Mouse (Mus musculus) liver, embryonic 14.5 days (tissue): ENCODE results near the gene Map7. TPM values are rescaled to one million over a fixed set of nuclear protein-coding genes. Genes with fewer than 3 reads are reported as not detected.

Experiments used
- ATAC-seq: fragments of 200-750 bp; cut with Nextera tagmentation; 2 replicates; pipeline ENCODE4 v1.8.0; 2017; ENCODE audit warnings: moderate number of reproducible peaks, mild to moderate bottlenecking, moderate library complexity; ENCODE audit not compliant: insufficient read depth
- DNase-seq, 3 experiments: peaks; one replicate each; pipeline ENCODE4 v3.0.0-alpha.2; 2012 to 2013; ENCODE audit warnings: low read depth in 3 of 3, low spot score in 3 of 3
- H3K27ac ChIP-seq: fragments of 300-500 bp; sonication (generic); 2 replicates; pipeline ENCODE4 v1.5.1; 2014; ENCODE audit warnings: moderate library complexity, mild to moderate bottlenecking, control low read depth, inconsistent platforms
- H3K27me3 ChIP-seq: fragments of 300-500 bp; sonication (generic); 2 replicates; pipeline ENCODE4 v1.6.1; 2014; ENCODE audit warnings: mild to moderate bottlenecking, low read length, moderate library complexity; ENCODE audit not compliant: control insufficient read depth, insufficient read depth
- H3K36me3 ChIP-seq: fragments of 300-500 bp; sonication (generic); replicated peaks from 2 replicates; pipeline ENCODE4 v1.6.1; 2014; ENCODE audit warnings: low read depth; ENCODE audit not compliant: control insufficient read depth, insufficient read depth
- H3K4me1 ChIP-seq, 2 experiments: fragments of 200-500 bp in 1 of 2; fragments of 300-500 bp in 1 of 2; sonication (generic) in 1 of 2; replicated peaks; 2 replicates each; pipeline ENCODE4 v1.6.1; 2012 to 2014; ENCODE audit warnings: antibody characterized with exemption in 1 of 2, inconsistent platforms in 1 of 2, low read length in 1 of 2; ENCODE audit not compliant: control insufficient read depth in 2 of 2, insufficient read depth in 2 of 2
- H3K4me2 ChIP-seq: fragments of 300-500 bp; sonication (generic); 2 replicates; pipeline ENCODE4 v1.6.1; 2014; ENCODE audit warnings: low read depth, mild to moderate bottlenecking, control low read depth, moderate library complexity
- H3K4me3 ChIP-seq, 2 experiments: fragments of 200-500 bp in 1 of 2; fragments of 300-500 bp in 1 of 2; sonication (generic) in 1 of 2; 2 replicates each; pipeline ENCODE4 v1.5.1; 2012 to 2014; ENCODE audit warnings: low read depth in 2 of 2, low read length in 2 of 2, mild to moderate bottlenecking in 2 of 2, control low read depth in 1 of 2, inconsistent platforms in 1 of 2, moderate library complexity in 1 of 2; ENCODE audit not compliant: insufficient read depth in 1 of 2
- H3K9ac ChIP-seq: fragments of 300-500 bp; sonication (generic); replicated peaks from 2 replicates; pipeline ENCODE4 v1.6.1; 2014; ENCODE audit warnings: mild to moderate bottlenecking, control low read depth, moderate library complexity
- H3K9me3 ChIP-seq: fragments of 300-500 bp; sonication (generic); 2 replicates; pipeline ENCODE4 v1.6.1; 2016; ENCODE audit warnings: low read length, mixed read lengths; ENCODE audit not compliant: control insufficient read depth
- CTCF ChIP-seq: IDR thresholded peaks from 2 replicates; pipeline ENCODE4 v1.5.1; 2016; ENCODE audit warnings: antibody characterized with exemption, low read depth, control low read depth
- EP300 ChIP-seq: IDR thresholded peaks from 2 replicates; pipeline ENCODE4 v1.6.1; 2016; ENCODE audit warnings: antibody characterized with exemption, low read depth
- WGBS: fragments of 180-500 bp; shearing (Covaris S2); extraction: QIAGEN DNeasy Blood & Tissue Kit; methylation state at CpG from one replicate; pipeline ENCODE4 v1.1.7; 2014; ENCODE audit not compliant: insufficient replicate concordance; 5-methylcytosine and 5-hydroxymethylcytosine counted together
- polyA plus RNA-seq, 2 experiments: library from polyadenylated mRNA; depleted of rRNA in 1 of 2; stranded (reverse) in 1 of 2; unstranded in 1 of 2; fragments of >200 nt; fragmentation: Nextera tagmentation in 1 of 2; extraction: Ambion mirVana in 1 of 2; gene quantifications; 2 replicates each; pipeline versions ENCODE4 v1.2.1 to v1.2.3; 2012 to 2014

The Map7 gene
- polyA plus RNA-seq, 2 experiments: 2.2 to 2.3 TPM

DNA sequence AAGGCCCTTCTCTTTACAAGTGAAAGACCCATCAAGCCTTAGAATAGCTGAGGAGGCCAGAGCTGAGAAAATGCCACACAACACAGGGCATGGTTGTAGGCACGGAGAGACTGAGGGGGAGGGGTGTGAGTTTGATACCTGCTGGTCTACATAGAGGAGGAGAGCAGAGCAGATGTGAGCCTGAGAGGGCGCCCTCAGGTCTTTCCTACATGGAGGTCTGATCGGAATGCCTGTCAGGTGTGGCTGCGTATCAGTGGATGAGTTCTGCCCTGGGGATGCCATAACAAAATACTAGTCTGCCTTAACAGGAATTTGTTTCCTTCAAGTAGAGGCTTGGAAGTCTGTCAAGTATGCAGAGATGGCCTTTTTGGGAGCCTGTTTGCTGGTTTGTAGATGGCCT is 37.0 kb downstream of the Map7 start:
- H3K27ac ChIP-seq: no peak overlapping the region
- ATAC-seq: no peak
- no peaks in the 10 kb centered on the region for H3K36me3 ChIP-seq
- H3K9ac ChIP-seq: no peak overlapping the region
- whole genome bisulfite sequencing: 71% methylated on average over 4 of the region's 4 CpGs
- DNase-seq: no peak
- TF ChIP-seq CTCF: no peak
- H3K4me1 ChIP-seq: peaks cover 0 to 35% of the 10 kb centered on the region in 2 experiments; a peak in 3 of 4 replicates
- no peaks in the 10 kb centered on the region for H3K9me3 ChIP-seq
- no peak overlapping the region for H3K4me3 ChIP-seq
- no peak overlapping the region for H3K4me2 ChIP-seq
- no peaks in the 10 kb centered on the region for H3K27me3 ChIP-seq

DNA sequence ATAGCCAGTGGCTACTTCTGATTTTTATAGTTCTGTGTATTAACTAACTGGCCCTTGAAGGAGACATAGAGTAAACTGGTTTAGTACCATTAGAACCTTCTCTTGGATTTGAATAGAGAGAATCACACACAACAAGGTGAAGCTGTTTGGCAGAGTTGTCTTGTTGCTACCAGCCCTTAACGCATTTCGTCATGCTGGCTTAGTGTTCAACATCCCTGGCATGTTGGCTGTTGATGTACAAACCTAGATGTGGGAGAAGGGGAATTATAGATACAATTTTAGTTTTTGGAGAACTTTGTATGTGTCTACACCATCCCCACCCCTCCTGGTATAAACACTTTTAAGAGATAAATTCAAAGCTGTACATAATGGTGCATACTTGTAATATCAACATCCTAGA is 37.5 kb downstream of the Map7 start:
- TF ChIP-seq EP300 (no peak), CTCF (no peak)
- no peak for ATAC-seq
- no peak overlapping the region for H3K27ac ChIP-seq

DNA sequence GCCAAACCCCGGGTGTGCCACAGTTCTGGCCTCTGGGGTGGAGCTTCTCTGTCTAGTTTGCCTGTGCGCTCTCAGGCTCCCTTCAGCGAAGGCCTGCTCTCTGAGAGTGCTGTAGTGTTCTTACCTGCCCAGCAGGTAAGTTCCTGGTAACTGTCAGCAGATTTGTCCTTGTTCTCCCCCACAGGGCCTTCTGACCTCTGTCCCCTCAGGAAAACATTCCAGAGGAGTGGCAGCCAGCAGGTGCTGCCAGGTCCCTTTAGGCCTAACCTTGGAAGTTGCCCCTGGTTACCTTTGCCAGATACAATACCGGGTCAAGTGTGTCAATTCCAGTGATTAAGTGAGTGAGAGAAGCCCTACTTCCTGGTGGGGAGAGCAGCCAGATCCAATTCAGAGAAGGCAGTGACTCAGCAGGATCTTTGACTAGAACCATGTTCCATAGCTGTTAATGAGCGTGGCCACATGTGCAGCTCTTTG is 38.6 kb downstream of the Map7 start:
- peak; percentile 43; the same call in 1 of the 2 replicates for ATAC-seq
- H3K27ac ChIP-seq: no peak overlapping the region

More for the DNA sequence above, 37.5 kb downstream of the Map7 start:
- Histone ChIP-seq H3K27me3 (no peaks in the 10 kb centered on the region), H3K9ac (no peak overlapping the region), H3K4me1 (peaks cover 0 to 36% of the 10 kb centered on the region in 2 experiments; a peak in 3 of 4 replicates), H3K9me3 (no peaks in the 10 kb centered on the region), H3K4me3 (no peak overlapping the region), H3K36me3 (no peaks in the 10 kb centered on the region), H3K4me2 (no peak overlapping the region)
- DNase-seq: no peak
- 83% methylated on average over 2 of the region's 2 CpGs for WGBS

DNA sequence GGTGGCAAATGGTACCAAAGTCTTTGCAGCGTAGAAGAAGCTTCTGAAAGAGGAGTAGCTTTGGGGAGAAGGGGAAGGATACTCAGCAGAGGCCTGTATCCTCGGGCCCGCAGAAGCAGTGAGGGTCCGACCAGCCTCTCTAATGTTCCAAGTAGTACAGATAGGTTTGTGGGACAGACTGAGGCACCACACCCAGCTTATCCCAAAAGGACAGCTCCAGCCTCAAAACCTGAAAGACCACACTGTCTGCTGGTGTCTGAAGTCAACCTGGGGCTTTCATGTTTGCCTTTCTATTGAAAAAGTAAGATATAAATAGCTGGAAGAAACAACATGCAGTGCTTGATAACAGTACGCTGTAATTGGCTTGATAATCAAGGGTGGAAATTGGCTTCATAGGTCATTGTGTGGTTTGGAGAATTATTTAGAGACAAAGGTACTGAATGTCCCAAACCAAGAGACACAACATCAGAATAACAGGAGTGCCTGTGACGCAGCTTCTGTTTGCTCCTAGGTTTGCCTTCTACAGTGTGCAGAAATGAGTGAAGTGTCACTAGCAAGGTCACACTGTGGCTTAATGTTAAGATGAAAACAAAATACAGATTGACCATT is 42.0 kb downstream of the Map7 start:
- no peak overlapping the region for H3K27ac ChIP-seq
- no peak overlapping the region for H3K4me3 ChIP-seq
- peak; percentile 48; the same call in 1 of the 2 replicates for ATAC-seq
- no peaks in the 10 kb centered on the region for H3K36me3 ChIP-seq
- H3K9ac ChIP-seq: no peak overlapping the region
- TF ChIP-seq EP300: 0 out of 2 replicates have a peak, but pooled peaks have one; percentile 16
- no peak for TF ChIP-seq CTCF
- no peaks in the 10 kb centered on the region for H3K27me3 ChIP-seq
- H3K4me2 ChIP-seq: no peak overlapping the region
- WGBS: 25% methylated on average over 6 of the region's 6 CpGs
- DNase-seq: no peak
- peaks cover 0 to 30% of the 10 kb centered on the region in 2 experiments; a peak in 3 of 4 replicates for H3K4me1 ChIP-seq
- H3K9me3 ChIP-seq: no peaks in the 10 kb centered on the region

More for the DNA sequence above, 38.6 kb downstream of the Map7 start:
- WGBS: 52% methylated on average over 5 of the region's 5 CpGs
- H3K27me3 ChIP-seq: no peaks in the 10 kb centered on the region
- peaks cover 0 to 28% of the 10 kb centered on the region in 2 experiments; a peak in 3 of 4 replicates for H3K4me1 ChIP-seq
- no peak overlapping the region for H3K4me2 ChIP-seq
- no peaks in the 10 kb centered on the region for H3K36me3 ChIP-seq
- TF ChIP-seq EP300 (no peak), CTCF (no peak)
- no peaks in the 10 kb centered on the region for H3K9me3 ChIP-seq
- H3K9ac ChIP-seq: no peak overlapping the region
- no peak for DNase-seq
- no peak overlapping the region for H3K4me3 ChIP-seq

DNA sequence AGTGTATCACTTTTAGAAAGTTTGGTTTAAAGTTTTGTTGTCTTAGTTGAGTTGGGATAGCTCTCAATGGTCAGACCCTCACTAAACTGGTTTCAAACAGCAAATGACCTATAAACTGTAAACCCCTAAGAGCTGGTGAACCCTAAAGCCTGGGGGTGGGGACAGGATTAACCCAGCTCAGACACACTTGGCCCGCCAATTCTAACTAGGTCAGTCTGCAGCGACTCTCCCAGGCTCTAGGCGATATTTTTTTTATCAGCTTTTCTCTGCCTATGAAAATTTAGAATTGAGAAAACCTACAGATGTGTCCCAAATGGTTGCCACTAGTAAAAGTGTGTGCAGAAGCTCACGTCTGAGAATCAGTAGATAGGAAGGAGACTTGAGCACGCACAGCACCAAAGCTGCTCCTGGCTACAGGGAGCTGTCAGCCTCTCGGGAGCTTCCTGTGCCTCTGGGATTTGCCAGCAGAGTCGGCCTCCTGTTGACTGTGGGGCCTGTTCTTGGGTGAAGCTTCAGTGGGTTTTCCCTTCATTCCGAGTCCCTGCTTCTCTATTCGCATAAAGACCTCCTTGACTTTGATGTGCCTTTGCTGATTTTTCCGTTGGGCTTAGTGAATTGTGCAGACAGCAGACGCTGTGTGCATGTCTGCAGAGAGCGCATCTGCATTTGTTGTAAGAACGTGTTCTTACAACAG is 46.7 kb downstream of the Map7 start:
- no peak overlapping the region for H3K9ac ChIP-seq
- no peak overlapping the region for H3K4me3 ChIP-seq
- peaks cover 0 to 12% of the 10 kb centered on the region in 2 experiments; a peak in 3 of 4 replicates for H3K4me1 ChIP-seq
- no peaks in the 10 kb centered on the region for H3K27me3 ChIP-seq
- no peaks in the 10 kb centered on the region for H3K9me3 ChIP-seq
- H3K4me2 ChIP-seq: no peak overlapping the region
- DNase-seq (no peak), ATAC-seq (no peak)
- 57% methylated on average over 13 of the region's 13 CpGs for WGBS
- no peak for TF ChIP-seq CTCF
- TF ChIP-seq EP300: no peak
- H3K27ac ChIP-seq: no peak overlapping the region
- no peaks in the 10 kb centered on the region for H3K36me3 ChIP-seq
